Mouse (Mus musculus) G1E (cell line): Measurements from ENCODE around the gene Dip2b.

ENCODE experiments used
- CTCF ChIP-seq: IDR thresholded peaks from 2 replicates; pipeline ENCODE4 v1.5.1; 2012; ENCODE audit warnings: low read depth, low read length, inconsistent platforms, mixed read lengths
- GATA1 ChIP-seq: IDR thresholded peaks from 2 replicates; pipeline ENCODE4 v1.6.1; 2012; ENCODE audit warnings: borderline replicate concordance, low read length, inconsistent platforms, mixed read lengths
- GATA2 ChIP-seq: IDR thresholded peaks from 2 replicates; pipeline ENCODE4 v1.6.1; 2012; ENCODE audit warnings: low read depth, low read length, inconsistent platforms, borderline replicate concordance
- POLR2AphosphoS5 ChIP-seq: IDR thresholded peaks from 2 replicates; pipeline ENCODE4 v1.6.1; 2012; ENCODE audit warnings: low read depth, low read length, inconsistent platforms; ENCODE audit not compliant: insufficient replicate concordance
- TAL1 ChIP-seq: conservative IDR thresholded peaks from 2 replicates; pipeline ENCODE4 v1.6.1; 2012; ENCODE audit warnings: low read depth, low read length, inconsistent platforms, mixed read lengths

DNA sequence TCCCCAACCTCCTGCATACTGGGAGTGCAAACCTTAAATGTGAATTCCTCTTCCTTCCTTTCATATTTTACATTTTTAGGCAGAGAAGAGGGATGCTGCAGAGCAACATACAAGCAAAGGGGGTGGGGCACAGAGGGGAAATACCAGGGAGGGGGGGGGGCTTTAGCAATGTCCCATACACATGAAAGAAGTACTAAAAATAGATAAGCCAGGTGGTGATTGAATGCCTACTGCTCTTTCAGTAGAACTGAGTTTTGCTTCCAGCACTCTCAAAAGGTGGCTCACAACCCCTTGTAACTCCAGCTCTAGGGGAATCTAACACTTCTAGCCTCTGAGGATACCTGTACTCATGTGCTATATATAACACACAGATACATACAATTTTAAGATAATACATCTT lies 32.3 kb upstream of the Dip2b start:
- no peak for TF ChIP-seq CTCF
- TF ChIP-seq GATA1: no peak
- no peak for TF ChIP-seq TAL1
- TF ChIP-seq POLR2AphosphoS5: no peak
- no peak for TF ChIP-seq GATA2
